Mouse (Mus musculus): ENCODE results near the gene 2510009E07Rik. TPM values are rescaled to one million over a fixed set of nuclear protein-coding genes. Genes with fewer than 3 reads are reported as not detected.

2510009E07Rik gene
- polyA plus RNA-seq (2014; fragmentation: Illumina TruSeq; extraction: RNeasy Lipid Tissue Mini Kit (QIAGEN cat#74804); ENCODE audit: low read depth, low replicate concordance) = 19.4 TPM

GRCm38 (mm10) chr16:21694463-21695241 is at the start of gene 2510009E07Rik:
2510009E07Rik (minus strand) TSS chr16:21694665.

Other genes starting within 250 kb of the 2510009E07Rik start
- gene Ehhadh, start 93.1 kb upstream of the 2510009E07Rik start, polyA plus RNA-seq (2014; fragmentation: Illumina TruSeq; extraction: RNeasy Lipid Tissue Mini Kit (QIAGEN cat#74804); ENCODE audit: low read depth, low replicate concordance) = 23.1 TPM
- gene Map3k13, start 99.7 kb upstream of the 2510009E07Rik start, polyA plus RNA-seq (2014; fragmentation: Illumina TruSeq; extraction: RNeasy Lipid Tissue Mini Kit (QIAGEN cat#74804); ENCODE audit: low read depth, low replicate concordance) = 1.0 TPM